Mouse (Mus musculus): ENCODE data around the gene Ddah1. TPM values are rescaled to one million over a fixed set of nuclear protein-coding genes. Genes with fewer than 3 reads are reported as not detected.
A peak's percentile ranks its signal among the peaks of the same experiment; 100 is the strongest.

The Ddah1 gene
- polyA plus RNA-seq, 1 experiment from 2014 or later = 20.2 TPM

DNA sequence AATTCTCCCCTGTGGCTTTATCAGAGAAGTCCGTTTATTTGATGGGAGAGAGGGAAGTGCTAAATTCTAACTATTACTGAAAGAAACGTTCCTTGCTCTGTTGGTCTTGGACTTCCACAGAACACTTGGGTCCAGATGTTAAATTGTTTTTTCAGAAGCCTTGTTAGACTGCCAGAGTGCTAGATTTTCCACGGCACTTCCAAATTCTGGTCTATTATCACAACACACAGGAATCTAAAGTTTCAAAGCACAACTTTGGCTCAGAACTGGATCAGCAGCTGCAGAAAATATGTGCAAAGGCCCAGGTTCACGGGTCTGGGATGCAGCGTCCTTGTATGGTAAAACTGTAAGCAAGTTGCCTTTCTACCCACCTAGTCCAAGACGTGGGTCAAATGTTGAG lies 43.6 kb downstream of the Ddah1 start:
- no peaks in the 10 kb centered on the region for H3K36me3 ChIP-seq (ENCODE audit: control insufficient read depth, insufficient read depth, low read length)
- no peaks in the 10 kb centered on the region for H3K27me3 ChIP-seq (ENCODE audit: control insufficient read depth, insufficient read depth, low read length)
- DNase-seq (ENCODE audit: low spot score) (no peak), ATAC-seq (ENCODE audit: low FRiP score, low TSS enrichment) (no peak)
- WGBS = 62% methylated on average over 6 of the region's 6 CpGs
- H3K27ac ChIP-seq (replicated peaks) = no peak overlapping the region
- no peak overlapping the region for H3K9ac ChIP-seq (ENCODE audit: low read length)
- no peak overlapping the region for H3K4me3 ChIP-seq (ENCODE audit: low read depth, low read length)
- no peaks in the 10 kb centered on the region for H3K9me3 ChIP-seq (ENCODE audit: control insufficient read depth, low read length)
- H3K4me1 ChIP-seq (replicated peaks; ENCODE audit: control insufficient read depth, insufficient read depth) = no peaks in the 10 kb centered on the region
- TF ChIP-seq CTCF (IDR thresholded peaks at IDR 0.05; ENCODE audit: low read depth) (no peak), EP300 (optimal IDR thresholded peaks at IDR 0.05) (no peak)
- no peak overlapping the region for H3K4me2 ChIP-seq (replicated peaks; ENCODE audit: low read depth)

DNA sequence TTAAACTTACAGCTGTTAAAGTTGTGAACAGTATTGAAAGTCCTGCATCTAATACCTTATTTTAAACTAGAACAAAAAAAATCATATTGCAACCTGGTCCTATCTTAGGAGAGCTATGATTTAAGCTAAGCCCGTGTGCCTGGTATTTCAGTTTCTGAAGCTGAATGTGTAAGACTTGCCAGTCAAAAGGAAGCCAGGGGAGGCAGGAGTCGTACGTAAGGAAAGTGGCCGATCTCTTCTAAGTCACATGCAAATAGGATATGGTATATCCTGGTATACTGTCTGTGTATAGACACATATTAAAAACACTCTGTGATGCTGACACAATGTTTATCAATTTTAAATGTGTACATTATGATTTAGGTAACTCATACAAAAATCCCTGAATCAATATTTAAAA lies 47.4 kb downstream of the Ddah1 start:
- no peak for TF ChIP-seq EP300 (optimal IDR thresholded peaks at IDR 0.05)
- no peak for TF ChIP-seq CTCF (IDR thresholded peaks at IDR 0.05; ENCODE audit: low read depth)
- no peak overlapping the region for H3K27ac ChIP-seq (replicated peaks)
- H3K4me3 ChIP-seq (ENCODE audit: low read depth, low read length) = no peak overlapping the region
- 48% methylated on average over 4 of the region's 4 CpGs for WGBS
- no peaks in the 10 kb centered on the region for H3K4me1 ChIP-seq (replicated peaks; ENCODE audit: control insufficient read depth, insufficient read depth)
- no peaks in the 10 kb centered on the region for H3K27me3 ChIP-seq (ENCODE audit: control insufficient read depth, insufficient read depth, low read length)
- H3K36me3 ChIP-seq (ENCODE audit: control insufficient read depth, insufficient read depth, low read length) = no peaks in the 10 kb centered on the region
- ATAC-seq (ENCODE audit: low FRiP score, low TSS enrichment) (no peak), DNase-seq (ENCODE audit: low spot score) (no peak)
- no peak overlapping the region for H3K4me2 ChIP-seq (replicated peaks; ENCODE audit: low read depth)
- H3K9ac ChIP-seq (ENCODE audit: low read length) = no peak overlapping the region
- no peaks in the 10 kb centered on the region for H3K9me3 ChIP-seq (ENCODE audit: control insufficient read depth, low read length)

DNA sequence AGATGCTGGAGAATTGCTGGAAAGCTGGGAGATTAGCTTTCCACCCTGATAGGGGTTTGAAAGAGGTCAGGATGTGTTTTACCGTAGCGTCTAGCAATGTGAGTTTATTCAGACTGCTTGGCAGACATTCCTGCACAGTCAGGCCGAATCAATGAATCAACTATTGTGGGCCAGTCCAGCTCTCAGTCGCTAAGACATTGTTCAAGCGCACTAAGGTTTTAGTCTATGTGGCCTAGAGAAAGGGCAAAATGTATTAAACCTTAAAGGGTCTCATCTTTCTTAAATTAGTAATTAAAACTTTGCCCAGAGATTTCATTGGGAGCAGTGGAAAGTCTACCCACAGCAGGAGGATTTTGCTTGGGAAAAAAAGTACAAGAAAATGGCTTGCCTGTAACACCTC lies 48.0 kb downstream of the Ddah1 start:
- ATAC-seq (ENCODE audit: low FRiP score, low TSS enrichment) = no peak
- 16% methylated on average over 5 of the region's 5 CpGs for WGBS
- no peak overlapping the region for H3K4me2 ChIP-seq (replicated peaks; ENCODE audit: low read depth)

DNA sequence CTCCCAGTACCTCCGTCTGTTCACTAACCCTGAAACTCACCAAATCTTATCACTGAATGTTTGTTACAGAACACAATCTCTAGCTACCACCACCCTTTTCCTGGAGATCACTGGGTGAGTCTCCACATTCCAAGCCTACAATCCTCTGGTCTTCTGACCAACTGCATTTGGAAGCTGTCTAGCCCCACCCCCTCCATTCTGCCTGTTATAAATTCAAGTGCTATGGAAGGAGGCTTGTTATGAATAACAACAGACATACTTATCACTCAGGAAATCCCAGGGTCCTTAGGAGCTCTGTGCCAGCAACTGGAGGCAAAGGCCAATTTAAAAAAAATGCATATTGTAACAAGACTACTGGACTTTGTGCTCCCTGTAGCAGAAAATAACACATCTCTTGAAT lies 58.3 kb downstream of the Ddah1 start:
- Histone ChIP-seq H3K27ac (replicated peaks) (0 out of 2 replicates have a peak overlapping the region, but pooled peaks have one; percentile 13), H3K36me3 (ENCODE audit: control insufficient read depth, insufficient read depth, low read length) (no peaks in the 10 kb centered on the region), H3K27me3 (ENCODE audit: control insufficient read depth, insufficient read depth, low read length) (no peaks in the 10 kb centered on the region), H3K4me2 (replicated peaks; ENCODE audit: low read depth) (no peak overlapping the region), H3K9ac (ENCODE audit: low read length) (no peak overlapping the region), H3K4me1 (replicated peaks; ENCODE audit: control insufficient read depth, insufficient read depth) (no peaks in the 10 kb centered on the region), H3K9me3 (ENCODE audit: control insufficient read depth, low read length) (no peaks in the 10 kb centered on the region), H3K4me3 (ENCODE audit: low read depth, low read length) (no peak overlapping the region)
- TF ChIP-seq EP300 (optimal IDR thresholded peaks at IDR 0.05) (no peak), CTCF (IDR thresholded peaks at IDR 0.05; ENCODE audit: low read depth) (no peak)
- ATAC-seq (ENCODE audit: low FRiP score, low TSS enrichment) (0 out of 2 replicates have a peak, but pooled peaks have one; percentile 21), DNase-seq (ENCODE audit: low spot score) (no peak)
- 56% methylated on average over 1 of the region's 1 CpGs for WGBS

More for the DNA sequence above, 48.0 kb downstream of the Ddah1 start:
- H3K9me3 ChIP-seq (ENCODE audit: control insufficient read depth, low read length) = no peaks in the 10 kb centered on the region
- H3K27me3 ChIP-seq (ENCODE audit: control insufficient read depth, insufficient read depth, low read length) = no peaks in the 10 kb centered on the region
- no peak overlapping the region for H3K9ac ChIP-seq (ENCODE audit: low read length)
- no peak overlapping the region for H3K4me3 ChIP-seq (ENCODE audit: low read depth, low read length)
- no peak for DNase-seq (ENCODE audit: low spot score)
- no peak overlapping the region for H3K27ac ChIP-seq (replicated peaks)
- TF ChIP-seq EP300 (optimal IDR thresholded peaks at IDR 0.05) = no peak
- H3K4me1 ChIP-seq (replicated peaks; ENCODE audit: control insufficient read depth, insufficient read depth) = no peaks in the 10 kb centered on the region
- H3K36me3 ChIP-seq (ENCODE audit: control insufficient read depth, insufficient read depth, low read length) = no peaks in the 10 kb centered on the region

DNA sequence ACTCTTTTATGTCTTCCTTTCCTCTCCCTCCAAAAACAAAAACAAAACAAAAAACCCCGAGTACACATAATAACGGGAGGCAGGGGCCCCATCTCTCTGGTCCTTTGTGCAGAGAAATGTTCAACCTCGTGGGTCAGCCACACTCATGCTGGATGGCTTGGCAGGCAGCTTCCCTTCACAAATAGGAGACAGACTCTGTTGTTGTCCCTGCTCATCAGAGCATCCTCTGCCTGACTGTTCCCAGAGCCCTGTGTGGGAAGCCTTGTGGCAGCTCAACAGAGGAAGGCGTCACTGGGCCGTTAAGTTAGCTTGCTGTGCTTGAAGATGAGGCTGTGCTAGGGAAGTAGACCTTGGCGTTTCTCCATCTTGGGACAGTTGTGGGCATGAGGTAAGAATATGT lies 58.8 kb downstream of the Ddah1 start:
- WGBS = 65% methylated on average over 6 of the region's 6 CpGs
- no peak overlapping the region for H3K9ac ChIP-seq (ENCODE audit: low read length)
- H3K36me3 ChIP-seq (ENCODE audit: control insufficient read depth, insufficient read depth, low read length) = no peaks in the 10 kb centered on the region
- no peak overlapping the region for H3K4me3 ChIP-seq (ENCODE audit: low read depth, low read length)
- H3K27me3 ChIP-seq (ENCODE audit: control insufficient read depth, insufficient read depth, low read length) = no peaks in the 10 kb centered on the region
- ATAC-seq (ENCODE audit: low FRiP score, low TSS enrichment) = no peak
- no peak overlapping the region for H3K4me2 ChIP-seq (replicated peaks; ENCODE audit: low read depth)
- H3K4me1 ChIP-seq (replicated peaks; ENCODE audit: control insufficient read depth, insufficient read depth) = no peaks in the 10 kb centered on the region
- TF ChIP-seq CTCF (IDR thresholded peaks at IDR 0.05; ENCODE audit: low read depth) (no peak), EP300 (optimal IDR thresholded peaks at IDR 0.05) (no peak)
- DNase-seq (ENCODE audit: low spot score) = no peak
- H3K9me3 ChIP-seq (ENCODE audit: control insufficient read depth, low read length) = no peaks in the 10 kb centered on the region
- no peak overlapping the region for H3K27ac ChIP-seq (replicated peaks)

DNA sequence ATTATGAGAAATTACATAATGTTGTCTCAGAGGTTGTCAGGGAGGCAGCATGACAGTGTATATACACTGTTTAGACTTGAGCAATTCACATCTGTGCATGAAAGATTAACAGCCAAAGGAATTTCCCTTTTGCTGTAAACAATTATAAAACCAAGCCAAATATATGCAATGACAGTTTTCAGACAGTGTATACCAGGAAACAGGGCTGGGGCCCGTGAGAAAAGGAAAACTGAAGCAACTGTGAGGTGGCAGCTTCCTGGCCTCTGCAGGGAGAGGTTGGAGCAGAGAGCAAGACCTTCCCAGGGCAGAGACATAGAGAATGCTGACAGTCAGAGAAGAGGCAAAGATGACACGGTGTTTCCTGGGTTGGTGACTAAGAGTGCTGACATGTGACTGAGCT lies 62.0 kb downstream of the Ddah1 start:
- no peak overlapping the region for H3K9ac ChIP-seq (ENCODE audit: low read length)
- no peak overlapping the region for H3K27ac ChIP-seq (replicated peaks)
- no peaks in the 10 kb centered on the region for H3K9me3 ChIP-seq (ENCODE audit: control insufficient read depth, low read length)
- no peaks in the 10 kb centered on the region for H3K27me3 ChIP-seq (ENCODE audit: control insufficient read depth, insufficient read depth, low read length)
- TF ChIP-seq CTCF (IDR thresholded peaks at IDR 0.05; ENCODE audit: low read depth) (no peak), EP300 (optimal IDR thresholded peaks at IDR 0.05) (no peak)
- DNase-seq (ENCODE audit: low spot score) (no peak), ATAC-seq (ENCODE audit: low FRiP score, low TSS enrichment) (peak; percentile 67; the same call in 1 of the 2 replicates)
- 33% methylated on average over 2 of the region's 2 CpGs for whole genome bisulfite sequencing
- no peaks in the 10 kb centered on the region for H3K36me3 ChIP-seq (ENCODE audit: control insufficient read depth, insufficient read depth, low read length)
- H3K4me2 ChIP-seq (replicated peaks; ENCODE audit: low read depth) = no peak overlapping the region
- H3K4me1 ChIP-seq (replicated peaks; ENCODE audit: control insufficient read depth, insufficient read depth) = no peaks in the 10 kb centered on the region
- H3K4me3 ChIP-seq (ENCODE audit: low read depth, low read length) = no peak overlapping the region
